Mouse (Mus musculus) MEL (cell line): ENCODE data around the gene Zbed3.

Source experiments
- CTCF ChIP-seq, 3 experiments: IDR thresholded peaks in 2 of 3; conservative IDR thresholded peaks in 1 of 3; 2 replicates each; pipeline ENCODE4 v1.5.1; 2011 to 2012; ENCODE audit warnings: low read length in 3 of 3, low read depth in 2 of 3, mild to moderate bottlenecking in 2 of 3, improper control_type of control experiment in 1 of 3, inconsistent platforms in 1 of 3, mixed read lengths in 1 of 3, moderate library complexity in 1 of 3; ENCODE audit not compliant: control insufficient read depth in 1 of 3, insufficient read depth in 1 of 3, poor library complexity in 1 of 3, severe bottlenecking in 1 of 3
- MEF2A ChIP-seq: IDR thresholded peaks from 2 replicates; pipeline ENCODE4 v1.6.1; 2014; ENCODE audit warnings: low read depth, mild to moderate bottlenecking, inconsistent platforms, low read length, improper control_type of control experiment; ENCODE audit not compliant: poor library complexity, insufficient replicate concordance, severe bottlenecking; ENCODE audit errors: extremely low read depth
- ZNF384 ChIP-seq: IDR thresholded peaks from 2 replicates; pipeline ENCODE4 v1.6.1; 2012; ENCODE audit warnings: low read depth, mild to moderate bottlenecking, inconsistent platforms, low read length, improper control_type of control experiment

DNA sequence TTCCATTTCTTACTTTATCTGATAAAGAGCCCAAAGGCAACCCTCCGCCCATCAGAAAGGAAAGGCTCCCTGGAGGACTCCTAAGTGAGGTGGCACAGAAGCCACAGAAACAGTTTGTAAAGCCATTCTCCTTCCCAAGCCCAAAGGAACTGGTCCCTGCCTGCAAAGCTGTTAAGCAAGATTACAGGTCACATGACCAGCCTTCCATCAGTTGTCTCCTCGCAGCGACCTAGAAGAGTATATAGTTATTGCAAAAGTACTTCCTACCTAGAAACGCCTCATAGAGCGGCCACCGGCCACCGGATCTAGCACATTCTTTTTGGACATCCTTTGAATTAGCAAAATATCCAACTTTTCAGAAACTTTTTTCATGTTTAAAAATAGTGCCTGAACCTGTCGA is 20.1 kb downstream of the Zbed3 start:
- TF ChIP-seq CTCF (IDR thresholded peaks at IDR 0.05 in 2 of 3, conservative IDR thresholded peaks at IDR 0.05 in 1 of 3; ENCODE audit: control insufficient read depth in 1 of 3, insufficient read depth in 1 of 3, low read depth in 2 of 3, low read length in 3 of 3, poor library complexity in 1 of 3, severe bottlenecking in 1 of 3) (no peak), ZNF384 (no peak), MEF2A (no peak)
